ENCODE assay signal across 9 mouse cellular contexts in the genomic region with DNA sequence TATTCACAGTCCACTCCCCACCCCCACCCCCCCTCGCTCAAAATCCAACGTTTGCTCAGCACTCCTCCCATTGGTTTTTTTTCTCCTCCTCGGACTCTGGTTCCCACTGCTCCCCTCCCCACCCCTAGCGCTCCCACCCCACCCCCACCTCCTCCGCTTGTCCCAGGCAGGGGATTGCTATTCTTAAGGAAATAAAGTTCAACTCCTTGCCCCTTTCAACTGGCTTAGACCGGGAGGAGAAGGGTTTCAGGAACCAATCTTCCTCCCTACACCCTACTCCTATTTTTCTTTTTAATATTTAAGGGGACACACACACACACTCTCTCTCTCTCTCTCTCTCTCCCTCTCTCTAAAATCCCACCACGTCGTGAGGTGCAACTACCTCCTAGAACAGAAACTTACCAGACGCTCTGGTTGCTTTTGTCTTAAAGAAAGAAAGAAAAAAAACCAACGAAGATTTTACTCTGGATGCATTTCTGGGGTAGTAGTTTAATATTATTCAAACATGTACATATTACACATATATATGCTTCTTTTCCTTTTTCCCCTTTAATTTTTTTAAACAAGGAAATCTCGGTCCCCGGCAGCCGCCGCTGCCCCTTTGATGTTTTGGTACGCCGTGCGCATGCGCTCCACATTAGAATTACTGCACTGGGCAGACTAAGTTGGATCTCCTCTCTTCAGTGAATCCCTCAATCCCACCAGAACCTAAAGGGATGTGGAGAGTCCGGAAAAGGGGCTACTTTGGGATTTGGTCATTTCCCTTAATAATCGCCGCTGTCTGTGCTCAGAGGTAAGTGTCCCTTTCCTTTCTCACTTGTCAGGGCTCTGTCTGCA. TPM values are rescaled to one million over a fixed set of nuclear protein-coding genes. Genes with fewer than 3 reads are reported as not detected.
DNase-seq lines count a peak whose midpoint lies in the region; ATAC-seq and TF ChIP-seq lines count a peak whose summit lies in the region.
"Had no signal": no experiment of that assay in that cellular context is flagged by ENCODE, and none has a peak within 500 bp of the region (broad histone marks: within the 10 kb centered on the region; RNA-seq: fewer than 3 reads in every experiment).

No protein-coding gene starts in this region.

- peak overlapping the region; percentile 96 for H3K4me2 ChIP-seq in kidney, embryonic 15.5 days
- peak overlapping the region; percentile 77 for H3K4me2 ChIP-seq in intestine, postnatal 0 days (replicated peaks; ENCODE audit: low read depth)

- H3K9me3 ChIP-seq in kidney, embryonic 15.5 days (replicated peaks), result no peaks in the 10 kb centered on the region
- no peaks in the 10 kb centered on the region for H3K9me3 ChIP-seq in intestine, postnatal 0 days (ENCODE audit: control insufficient read depth)

- 0% methylated on average over 21 of the region's 21 CpGs for WGBS in kidney, embryonic 15.5 days
- WGBS in intestine, postnatal 0 days, result 2% methylated on average over 21 of the region's 21 CpGs
- WGBS in olfactory bulb, adult 2 months, result 1% methylated on average over 21 of the region's 21 CpGs

- no peaks in the 10 kb centered on the region for H3K36me3 ChIP-seq in kidney, embryonic 15.5 days
- no peaks in the 10 kb centered on the region for H3K36me3 ChIP-seq in intestine, postnatal 0 days (ENCODE audit: control insufficient read depth, insufficient read depth)
- H3K36me3 ChIP-seq: G1E had no signal

- H3K27ac ChIP-seq in kidney, embryonic 15.5 days, result no peak overlapping the region
- no peak overlapping the region for H3K27ac ChIP-seq in intestine, postnatal 0 days (ENCODE audit: low read depth, low read length)
- peak overlapping the region; percentile 44; the same call in 1 of the 2 replicates for H3K27ac ChIP-seq in olfactory bulb, adult 2 months (ENCODE audit: insufficient read depth, low read depth, low read length)

- TF ChIP-seq POLR2A in olfactory bulb, adult 2 months (IDR thresholded peaks at IDR 0.05; ENCODE audit: insufficient read depth, low read depth, low read length), result no peak

- H3K4me1 ChIP-seq in kidney, embryonic 15.5 days, result peaks cover 9% of the 10 kb centered on the region
- H3K4me1 ChIP-seq in intestine, postnatal 0 days (replicated peaks; ENCODE audit: control insufficient read depth, insufficient read depth, low read length), result no peaks in the 10 kb centered on the region
- no peaks in the 10 kb centered on the region for H3K4me1 ChIP-seq in olfactory bulb, adult 2 months (ENCODE audit: control insufficient read depth, insufficient read depth, low read length)

- peaks cover 7% of the 10 kb centered on the region; the same call in 1 of the 2 replicates for H3K27me3 ChIP-seq in kidney, embryonic 15.5 days
- H3K27me3 ChIP-seq in intestine, postnatal 0 days (replicated peaks; ENCODE audit: control insufficient read depth, insufficient read depth, low read length), result 0 out of 2 replicates have a peak, but pooled peaks cover 3% of the 10 kb centered on the region

- DNase-seq in kidney, adult 11 months, result no peak
- peak; percentile 84 for DNase-seq in cerebellum, adult 9-10 months
- DNase-seq in liver, result peak; percentile 13
- no peak for DNase-seq in spleen, postnatal 4 days (ENCODE audit: low spot score in 2 of 2)

- no peak for TF ChIP-seq CTCF in intestine, postnatal 0 days (IDR thresholded peaks at IDR 0.05; ENCODE audit: low read depth)
- TF ChIP-seq CTCF in olfactory bulb, adult 2 months (IDR thresholded peaks at IDR 0.05; ENCODE audit: insufficient read depth, low read depth, low read length), result no peak

- ATAC-seq in kidney, embryonic 15.5 days (replicated peaks; ENCODE audit: low FRiP score), result peak; percentile 74
- ATAC-seq in frontal cortex, adult (ENCODE audit: low TSS enrichment), result peak; percentile 47
- no peak for ATAC-seq in intestine, postnatal 0 days

- H3K9ac ChIP-seq in kidney, embryonic 15.5 days, result 0 out of 2 replicates have a peak overlapping the region, but pooled peaks have one; percentile 26
- H3K9ac ChIP-seq in intestine, postnatal 0 days (ENCODE audit: low read depth, low read length), result no peak overlapping the region

- H3K4me3 ChIP-seq in kidney, embryonic 15.5 days (replicated peaks), result peak overlapping the region; percentile 55
- H3K4me3 ChIP-seq in intestine, postnatal 0 days (ENCODE audit: low read depth, low read length), result peak overlapping the region; percentile 45
- H3K4me3 ChIP-seq in olfactory bulb, adult 2 months (ENCODE audit: insufficient read depth, low read depth, low read length), result peak overlapping the region; percentile 64

RNA-seq across cellular contexts. Expression of a gene that starts 1.3 kb away (rescaled TPM):
- 1.3 and 1.4 TPM in 2 replicates for polyA plus RNA-seq in kidney, embryonic 15.5 days (2015; fragmentation: Nextera tagmentation; extraction: Ambion mirVana)
- polyA plus RNA-seq in intestine, postnatal 0 days (2015; fragmentation: Nextera tagmentation; extraction: Ambion mirVana), result 0.24 and 0.29 TPM in 2 replicates
- polyA plus RNA-seq in olfactory bulb, adult 2 months (2012; ENCODE audit: insufficient read depth, insufficient read length, low replicate concordance, missing spikeins), result not detected in 2 replicates
- polyA plus RNA-seq: G1E had no signal

Comparison
In these comparisons a context has a peak if more than half of its experiments do, and no peak if none do; other contexts are left out.
1. DNase-seq: peak in cerebellum, adult 9-10 months (single experiment) and liver (single experiment); none in kidney, adult 11 months (single experiment) and spleen, postnatal 4 days (0 of 2).
2. Peak in every context shown above with its lines, with median percentiles within 50 percentile points of each other: H3K4me3 ChIP-seq.